Mouse (Mus musculus): Measurements from ENCODE around the gene Aldh3b1. TPM values are rescaled to one million over a fixed set of nuclear protein-coding genes. Genes with fewer than 3 reads are reported as not detected.

Aldh3b1 gene
- total RNA-seq, 1 experiment from 2014 or later = 6.6 TPM

- ATAC-seq (replicated peaks in 1 of 2; ENCODE audit: insufficient read depth in 1 of 2, low FRiP score in 2 of 2, low TSS enrichment in 1 of 2, low read depth in 1 of 2, poor library complexity in 2 of 2, severe bottlenecking in 2 of 2) = no peak
Measured at GRCm38 (mm10) chr19:3902966-3903365, 26.6 kb downstream of the Aldh3b1 start.

- ATAC-seq (replicated peaks in 1 of 2; ENCODE audit: insufficient read depth in 1 of 2, low FRiP score in 2 of 2, low TSS enrichment in 1 of 2, low read depth in 1 of 2, poor library complexity in 2 of 2, severe bottlenecking in 2 of 2) = no peak
Measured at GRCm38 (mm10) chr19:3899618-3900017, 30.0 kb downstream of the Aldh3b1 start.

GRCm38 (mm10) chr19:3898952-3899351, 30.7 kb downstream of the Aldh3b1 start:
- ATAC-seq (replicated peaks in 1 of 2; ENCODE audit: insufficient read depth in 1 of 2, low FRiP score in 2 of 2, low TSS enrichment in 1 of 2, low read depth in 1 of 2, poor library complexity in 2 of 2, severe bottlenecking in 2 of 2) = no peak

GRCm38 (mm10) chr19:3897557-3897956, 32.1 kb downstream of the Aldh3b1 start:
- no peak for ATAC-seq (replicated peaks in 1 of 2; ENCODE audit: insufficient read depth in 1 of 2, low FRiP score in 2 of 2, low TSS enrichment in 1 of 2, low read depth in 1 of 2, poor library complexity in 2 of 2, severe bottlenecking in 2 of 2)

GRCm38 (mm10) chr19:3896208-3896607, 33.4 kb downstream of the Aldh3b1 start:
- ATAC-seq (replicated peaks in 1 of 2; ENCODE audit: insufficient read depth in 1 of 2, low FRiP score in 2 of 2, low TSS enrichment in 1 of 2, low read depth in 1 of 2, poor library complexity in 2 of 2, severe bottlenecking in 2 of 2) = no peak

- no peak for ATAC-seq (replicated peaks in 1 of 2; ENCODE audit: insufficient read depth in 1 of 2, low FRiP score in 2 of 2, low TSS enrichment in 1 of 2, low read depth in 1 of 2, poor library complexity in 2 of 2, severe bottlenecking in 2 of 2)
Measured at GRCm38 (mm10) chr19:3895171-3895631, 34.4 kb downstream of the Aldh3b1 start.

GRCm38 (mm10) chr19:3894294-3894693, 35.3 kb downstream of the Aldh3b1 start:
- no peak for ATAC-seq (replicated peaks in 1 of 2; ENCODE audit: insufficient read depth in 1 of 2, low FRiP score in 2 of 2, low TSS enrichment in 1 of 2, low read depth in 1 of 2, poor library complexity in 2 of 2, severe bottlenecking in 2 of 2)

GRCm38 (mm10) chr19:3893545-3894116, 36.0 kb downstream of the Aldh3b1 start:
- no peak for ATAC-seq (replicated peaks in 1 of 2; ENCODE audit: insufficient read depth in 1 of 2, low FRiP score in 2 of 2, low TSS enrichment in 1 of 2, low read depth in 1 of 2, poor library complexity in 2 of 2, severe bottlenecking in 2 of 2)

- ATAC-seq (replicated peaks in 1 of 2; ENCODE audit: insufficient read depth in 1 of 2, low FRiP score in 2 of 2, low TSS enrichment in 1 of 2, low read depth in 1 of 2, poor library complexity in 2 of 2, severe bottlenecking in 2 of 2) = 0 out of 4 replicates have a peak, but pooled peaks of 1 of the 2 experiments have one; percentile 43
Measured at GRCm38 (mm10) chr19:3890181-3890580, 39.4 kb downstream of the Aldh3b1 start.

- ATAC-seq (replicated peaks in 1 of 2; ENCODE audit: insufficient read depth in 1 of 2, low FRiP score in 2 of 2, low TSS enrichment in 1 of 2, low read depth in 1 of 2, poor library complexity in 2 of 2, severe bottlenecking in 2 of 2) = no peak
Measured at GRCm38 (mm10) chr19:3889096-3889495, 40.5 kb downstream of the Aldh3b1 start.

GRCm38 (mm10) chr19:3884325-3884990, 45.1 kb downstream of the Aldh3b1 start:
- ATAC-seq (replicated peaks in 1 of 2; ENCODE audit: insufficient read depth in 1 of 2, low FRiP score in 2 of 2, low TSS enrichment in 1 of 2, low read depth in 1 of 2, poor library complexity in 2 of 2, severe bottlenecking in 2 of 2) = no peak

- peak in 1 of 2 experiments; percentile 16; a peak in 1 of 4 replicates for ATAC-seq (replicated peaks in 1 of 2; ENCODE audit: insufficient read depth in 1 of 2, low FRiP score in 2 of 2, low TSS enrichment in 1 of 2, low read depth in 1 of 2, poor library complexity in 2 of 2, severe bottlenecking in 2 of 2)
Measured at GRCm38 (mm10) chr19:3882214-3882613, 47.4 kb downstream of the Aldh3b1 start.

GRCm38 (mm10) chr19:3880054-3880848, 49.4 kb downstream of the Aldh3b1 start:
- peak in 1 of 2 experiments; percentile 39; a peak in 1 of 4 replicates for ATAC-seq (replicated peaks in 1 of 2; ENCODE audit: insufficient read depth in 1 of 2, low FRiP score in 2 of 2, low TSS enrichment in 1 of 2, low read depth in 1 of 2, poor library complexity in 2 of 2, severe bottlenecking in 2 of 2)

GRCm38 (mm10) chr19:3875045-3875444, 54.6 kb downstream of the Aldh3b1 start:
- no peak for ATAC-seq (replicated peaks in 1 of 2; ENCODE audit: insufficient read depth in 1 of 2, low FRiP score in 2 of 2, low TSS enrichment in 1 of 2, low read depth in 1 of 2, poor library complexity in 2 of 2, severe bottlenecking in 2 of 2)

GRCm38 (mm10) chr19:3872373-3872772, 57.2 kb downstream of the Aldh3b1 start:
- no peak for ATAC-seq (replicated peaks in 1 of 2; ENCODE audit: insufficient read depth in 1 of 2, low FRiP score in 2 of 2, low TSS enrichment in 1 of 2, low read depth in 1 of 2, poor library complexity in 2 of 2, severe bottlenecking in 2 of 2)

- ATAC-seq (replicated peaks in 1 of 2; ENCODE audit: insufficient read depth in 1 of 2, low FRiP score in 2 of 2, low TSS enrichment in 1 of 2, low read depth in 1 of 2, poor library complexity in 2 of 2, severe bottlenecking in 2 of 2) = no peak
Measured at GRCm38 (mm10) chr19:3871468-3871867, 58.1 kb downstream of the Aldh3b1 start.

- ATAC-seq (replicated peaks in 1 of 2; ENCODE audit: insufficient read depth in 1 of 2, low FRiP score in 2 of 2, low TSS enrichment in 1 of 2, low read depth in 1 of 2, poor library complexity in 2 of 2, severe bottlenecking in 2 of 2) = no peak
Measured at GRCm38 (mm10) chr19:3868290-3868689, 61.3 kb downstream of the Aldh3b1 start.

GRCm38 (mm10) chr19:3864960-3865359, 64.6 kb downstream of the Aldh3b1 start:
- ATAC-seq (replicated peaks in 1 of 2; ENCODE audit: insufficient read depth in 1 of 2, low FRiP score in 2 of 2, low TSS enrichment in 1 of 2, low read depth in 1 of 2, poor library complexity in 2 of 2, severe bottlenecking in 2 of 2) = no peak

All from hematopoietic stem cell, adult 5-6 weeks (primary cell).